Mouse (Mus musculus) cortical plate, adult 2 months (tissue): ENCODE data around the gene Exosc10.

ENCODE experiments used
- CTCF ChIP-seq: fragments of 200-500 bp; IDR thresholded peaks from 2 replicates; pipeline ENCODE4 v1.5.1; 2011; ENCODE audit warnings: mild to moderate bottlenecking, control low read depth, low read length; ENCODE audit not compliant: insufficient read depth; ENCODE audit errors: extremely low read depth
- POLR2A ChIP-seq: fragments of 200-500 bp; IDR thresholded peaks from 2 replicates; pipeline ENCODE4 v1.6.1; 2011; ENCODE audit warnings: mild to moderate bottlenecking, low read length, control low read depth; ENCODE audit not compliant: insufficient read depth; ENCODE audit errors: extremely low read depth

GRCm38 (mm10) chr4:148580765-148581164 lies 22.5 kb downstream of the Exosc10 start:
- TF ChIP-seq POLR2A (no peak), CTCF (no peak)
